Mouse (Mus musculus): ENCODE data around the gene Ksr2. TPM values are rescaled to one million over a fixed set of nuclear protein-coding genes. Genes with fewer than 3 reads are reported as not detected.
"Not testable (repeated sequence)": the region's sequence is repeated elsewhere in the genome, so short reads cannot be mapped to it uniquely, and the experiment has no call there.

The Ksr2 gene
- polyA plus RNA-seq, 1 experiment from 2014 or later = 0.36 TPM

- Histone ChIP-seq H3K4me1 (ENCODE audit: control insufficient read depth, insufficient read depth, low read length) (no peaks in the 10 kb centered on the region), H3K9ac (ENCODE audit: low read length) (no peak overlapping the region), H3K36me3 (ENCODE audit: control insufficient read depth, insufficient read depth, low read length) (no peaks in the 10 kb centered on the region), H3K27ac (ENCODE audit: low read length) (no peak overlapping the region), H3K4me2 (ENCODE audit: low read depth, low read length) (no peak overlapping the region), H3K9me3 (replicated peaks; ENCODE audit: control insufficient read depth, low read length) (no peaks in the 10 kb centered on the region), H3K27me3 (ENCODE audit: control insufficient read depth, insufficient read depth, low read length) (peaks cover 29% of the 10 kb centered on the region), H3K4me3 (replicated peaks; ENCODE audit: low read length) (no peak overlapping the region)
- 69% methylated on average over 2 of the region's 2 CpGs for WGBS
- ATAC-seq (ENCODE audit: insufficient read depth, low FRiP score) = no peak
Measured at GRCm38 (mm10) chr5:117417442-117417841, 3.6 kb downstream of the Ksr2 start.

GRCm38 (mm10) chr5:117433501-117433900 is 19.7 kb downstream of the Ksr2 start:
- WGBS = 93% methylated on average over 7 of the region's 7 CpGs
- H3K4me3 ChIP-seq (replicated peaks; ENCODE audit: low read length); H3K9ac ChIP-seq (ENCODE audit: low read length); H3K4me1 ChIP-seq (ENCODE audit: control insufficient read depth, insufficient read depth, low read length); H3K9me3 ChIP-seq (replicated peaks; ENCODE audit: control insufficient read depth, low read length); H3K27me3 ChIP-seq (ENCODE audit: control insufficient read depth, insufficient read depth, low read length); H3K27ac ChIP-seq (ENCODE audit: low read length); H3K4me2 ChIP-seq (ENCODE audit: low read depth, low read length); H3K36me3 ChIP-seq (ENCODE audit: control insufficient read depth, insufficient read depth, low read length); ATAC-seq (ENCODE audit: insufficient read depth, low FRiP score): not testable (repeated sequence)

GRCm38 (mm10) chr5:117440261-117440660 is 26.5 kb downstream of the Ksr2 start:
- Histone ChIP-seq H3K9ac (ENCODE audit: low read length) (no peak overlapping the region), H3K4me1 (ENCODE audit: control insufficient read depth, insufficient read depth, low read length) (no peaks in the 10 kb centered on the region), H3K27ac (ENCODE audit: low read length) (no peak overlapping the region), H3K4me2 (ENCODE audit: low read depth, low read length) (no peak overlapping the region), H3K4me3 (replicated peaks; ENCODE audit: low read length) (no peak overlapping the region), H3K9me3 (replicated peaks; ENCODE audit: control insufficient read depth, low read length) (no peaks in the 10 kb centered on the region), H3K36me3 (ENCODE audit: control insufficient read depth, insufficient read depth, low read length) (no peaks in the 10 kb centered on the region), H3K27me3 (ENCODE audit: control insufficient read depth, insufficient read depth, low read length) (no peaks in the 10 kb centered on the region)
- WGBS = 86% methylated on average over 11 of the region's 11 CpGs
- ATAC-seq (ENCODE audit: insufficient read depth, low FRiP score) = no peak

GRCm38 (mm10) chr5:117441242-117441842 is 27.5 kb downstream of the Ksr2 start:
- Histone ChIP-seq H3K4me3 (replicated peaks; ENCODE audit: low read length) (no peak overlapping the region), H3K4me1 (ENCODE audit: control insufficient read depth, insufficient read depth, low read length) (no peaks in the 10 kb centered on the region), H3K4me2 (ENCODE audit: low read depth, low read length) (no peak overlapping the region), H3K36me3 (ENCODE audit: control insufficient read depth, insufficient read depth, low read length) (no peaks in the 10 kb centered on the region), H3K27ac (ENCODE audit: low read length) (no peak overlapping the region), H3K9ac (ENCODE audit: low read length) (no peak overlapping the region), H3K9me3 (replicated peaks; ENCODE audit: control insufficient read depth, low read length) (no peaks in the 10 kb centered on the region), H3K27me3 (ENCODE audit: control insufficient read depth, insufficient read depth, low read length) (no peaks in the 10 kb centered on the region)
- 42% methylated on average over 18 of the region's 18 CpGs for WGBS
- no peak for ATAC-seq (ENCODE audit: insufficient read depth, low FRiP score)

GRCm38 (mm10) chr5:117442157-117442765 is 28.5 kb downstream of the Ksr2 start:
- no peaks in the 10 kb centered on the region for H3K27me3 ChIP-seq (ENCODE audit: control insufficient read depth, insufficient read depth, low read length)
- 78% methylated on average over 12 of the region's 12 CpGs for WGBS
- no peak overlapping the region for H3K9ac ChIP-seq (ENCODE audit: low read length)
- no peak overlapping the region for H3K4me2 ChIP-seq (ENCODE audit: low read depth, low read length)
- no peaks in the 10 kb centered on the region for H3K9me3 ChIP-seq (replicated peaks; ENCODE audit: control insufficient read depth, low read length)
- no peaks in the 10 kb centered on the region for H3K36me3 ChIP-seq (ENCODE audit: control insufficient read depth, insufficient read depth, low read length)
- no peak overlapping the region for H3K4me3 ChIP-seq (replicated peaks; ENCODE audit: low read length)
- H3K27ac ChIP-seq (ENCODE audit: low read length) = no peak overlapping the region
- H3K4me1 ChIP-seq (ENCODE audit: control insufficient read depth, insufficient read depth, low read length) = no peaks in the 10 kb centered on the region
- ATAC-seq (ENCODE audit: insufficient read depth, low FRiP score) = no peak

- WGBS = 90% methylated on average over 4 of the region's 4 CpGs
- H3K9me3 ChIP-seq (replicated peaks; ENCODE audit: control insufficient read depth, low read length) = no peaks in the 10 kb centered on the region
- H3K36me3 ChIP-seq (ENCODE audit: control insufficient read depth, insufficient read depth, low read length) = no peaks in the 10 kb centered on the region
- H3K9ac ChIP-seq (ENCODE audit: low read length) = no peak overlapping the region
- no peaks in the 10 kb centered on the region for H3K4me1 ChIP-seq (ENCODE audit: control insufficient read depth, insufficient read depth, low read length)
- no peak overlapping the region for H3K4me3 ChIP-seq (replicated peaks; ENCODE audit: low read length)
- ATAC-seq (ENCODE audit: insufficient read depth, low FRiP score) = no peak
- H3K4me2 ChIP-seq (ENCODE audit: low read depth, low read length) = no peak overlapping the region
- no peaks in the 10 kb centered on the region for H3K27me3 ChIP-seq (ENCODE audit: control insufficient read depth, insufficient read depth, low read length)
- H3K27ac ChIP-seq (ENCODE audit: low read length) = no peak overlapping the region
Measured at GRCm38 (mm10) chr5:117443141-117443540, 29.3 kb downstream of the Ksr2 start.

GRCm38 (mm10) chr5:117443902-117444301 is 30.1 kb downstream of the Ksr2 start:
- 90% methylated on average over 6 of the region's 6 CpGs for WGBS
- Histone ChIP-seq H3K27me3 (ENCODE audit: control insufficient read depth, insufficient read depth, low read length) (no peaks in the 10 kb centered on the region), H3K4me1 (ENCODE audit: control insufficient read depth, insufficient read depth, low read length) (no peaks in the 10 kb centered on the region), H3K36me3 (ENCODE audit: control insufficient read depth, insufficient read depth, low read length) (no peaks in the 10 kb centered on the region), H3K9me3 (replicated peaks; ENCODE audit: control insufficient read depth, low read length) (no peaks in the 10 kb centered on the region), H3K27ac (ENCODE audit: low read length) (no peak overlapping the region), H3K9ac (ENCODE audit: low read length) (no peak overlapping the region), H3K4me3 (replicated peaks; ENCODE audit: low read length) (no peak overlapping the region), H3K4me2 (ENCODE audit: low read depth, low read length) (no peak overlapping the region)
- ATAC-seq (ENCODE audit: insufficient read depth, low FRiP score) = no peak

GRCm38 (mm10) chr5:117447698-117448097 is 33.9 kb downstream of the Ksr2 start:
- Histone ChIP-seq H3K27ac (ENCODE audit: low read length) (no peak overlapping the region), H3K27me3 (ENCODE audit: control insufficient read depth, insufficient read depth, low read length) (no peaks in the 10 kb centered on the region), H3K4me3 (replicated peaks; ENCODE audit: low read length) (no peak overlapping the region), H3K9ac (ENCODE audit: low read length) (no peak overlapping the region), H3K9me3 (replicated peaks; ENCODE audit: control insufficient read depth, low read length) (no peaks in the 10 kb centered on the region), H3K4me1 (ENCODE audit: control insufficient read depth, insufficient read depth, low read length) (no peaks in the 10 kb centered on the region), H3K36me3 (ENCODE audit: control insufficient read depth, insufficient read depth, low read length) (no peaks in the 10 kb centered on the region), H3K4me2 (ENCODE audit: low read depth, low read length) (no peak overlapping the region)
- no peak for ATAC-seq (ENCODE audit: insufficient read depth, low FRiP score)
- 43% methylated on average over 6 of the region's 6 CpGs for WGBS

GRCm38 (mm10) chr5:117452013-117452412 is 38.2 kb downstream of the Ksr2 start:
- H3K9me3 ChIP-seq (replicated peaks; ENCODE audit: control insufficient read depth, low read length) = no peaks in the 10 kb centered on the region
- no peak overlapping the region for H3K4me2 ChIP-seq (ENCODE audit: low read depth, low read length)
- no peaks in the 10 kb centered on the region for H3K36me3 ChIP-seq (ENCODE audit: control insufficient read depth, insufficient read depth, low read length)
- no peak overlapping the region for H3K4me3 ChIP-seq (replicated peaks; ENCODE audit: low read length)
- WGBS = 89% methylated on average over 2 of the region's 2 CpGs
- H3K27ac ChIP-seq (ENCODE audit: low read length) = no peak overlapping the region
- no peak overlapping the region for H3K9ac ChIP-seq (ENCODE audit: low read length)
- no peaks in the 10 kb centered on the region for H3K4me1 ChIP-seq (ENCODE audit: control insufficient read depth, insufficient read depth, low read length)
- ATAC-seq (ENCODE audit: insufficient read depth, low FRiP score) = no peak
- H3K27me3 ChIP-seq (ENCODE audit: control insufficient read depth, insufficient read depth, low read length) = no peaks in the 10 kb centered on the region; the same call in 1 of the 2 replicates

Data from stomach, embryonic 16.5 days (tissue).